15 mouse cellular contexts compared by ENCODE assay signal in the genomic region with DNA sequence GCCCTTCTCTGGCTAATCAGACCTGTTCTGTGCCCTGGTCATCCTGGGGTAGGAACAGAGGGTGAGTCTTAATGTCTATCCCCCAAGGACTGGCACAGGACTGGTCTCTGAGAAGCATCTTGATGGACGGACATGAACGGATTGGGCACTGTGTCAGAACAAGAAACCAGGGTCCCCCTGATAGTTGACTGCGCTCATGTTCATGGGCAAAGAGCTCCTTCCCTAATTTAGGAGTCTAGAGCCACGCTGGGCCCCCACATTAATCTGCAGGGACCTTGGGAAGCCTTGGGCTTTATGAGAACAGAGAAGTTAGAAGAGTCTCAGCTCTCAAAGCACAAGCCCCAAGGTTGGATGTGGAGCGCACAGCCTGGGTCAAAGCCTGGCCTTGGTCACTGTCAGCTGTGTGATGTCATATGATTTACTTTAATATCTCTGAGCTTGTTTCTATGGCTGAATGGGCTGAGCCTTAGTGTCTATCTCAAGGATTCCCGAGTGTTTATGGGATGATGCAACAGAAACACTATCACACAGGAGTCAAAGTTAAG. TPM values are rescaled to one million over a fixed set of nuclear protein-coding genes. Genes with fewer than 3 reads are reported as not detected.
"Had no signal": no experiment of that assay in that cellular context is flagged by ENCODE, and none has a peak within 500 bp of the region (broad histone marks: within the 10 kb centered on the region; RNA-seq: fewer than 3 reads in every experiment).

No protein-coding gene starts in this region.

- H3K4me3 ChIP-seq: limb, embryonic 12.5 days; liver, embryonic 13.5 days; lung, embryonic 15.5 days; myocyte had no signal

- H3K4me2 ChIP-seq: limb, embryonic 12.5 days; liver, embryonic 13.5 days; lung, embryonic 15.5 days had no signal

- H3K9ac ChIP-seq: limb, embryonic 12.5 days; liver, embryonic 13.5 days; liver, postnatal 0 days; lung, embryonic 15.5 days had no signal

- H3K4me1 ChIP-seq: limb, embryonic 12.5 days; lung, embryonic 15.5 days had no signal

- H3K27ac ChIP-seq: limb, embryonic 12.5 days; liver, embryonic 13.5 days; lung, embryonic 15.5 days had no signal

- DNase-seq: kidney, adult 11 months; kidney, adult 9 months; kidney, postnatal 10 days; layer of hippocampus, postnatal 36 days; liver; liver, embryonic 13.5 days; liver, postnatal 0 days; lung, postnatal 14 days; midbrain, embryonic 14.5 days; right cerebral cortex, postnatal 4 days; thymus, postnatal 36 days had no signal

- H3K27me3 ChIP-seq: limb, embryonic 12.5 days; liver, embryonic 13.5 days; lung, embryonic 15.5 days had no signal

- H3K36me3 ChIP-seq: limb, embryonic 12.5 days; liver, embryonic 13.5 days; lung, embryonic 15.5 days had no signal

- H3K9me3 ChIP-seq: lung, embryonic 15.5 days had no signal

- ATAC-seq: liver, postnatal 0 days had no signal

RNA-seq across cellular contexts. Expression of a gene that starts 55.7 kb away (rescaled TPM):
- total RNA-seq: neutrophil, adult 5-6 weeks had no signal
